Mouse (Mus musculus) intestine, embryonic 16.5 days (tissue): ENCODE measurements at regions not wholly inside any gene's neighbourhood (a gene's known extent, or its start where the extent isn't known, plus 50 kb on each side); places are given as distances from the start of the nearest gene placed in this dataset.

Experiments
- ATAC-seq: fragments of 200-750 bp; cut with Nextera tagmentation; 2 replicates; pipeline ENCODE4 v1.8.0; 2017; ENCODE audit warnings: moderate TSS enrichment, moderate library complexity
- H3K27ac ChIP-seq: fragments of 300-500 bp; sonication (generic); 2 replicates; pipeline ENCODE4 v1.5.1; 2014; ENCODE audit warnings: mild to moderate bottlenecking, low read length
- H3K27me3 ChIP-seq: fragments of 300-500 bp; sonication (generic); replicated peaks from 2 replicates; pipeline ENCODE4 v1.6.1; 2014; ENCODE audit warnings: low read length, control low read depth, mixed read lengths; ENCODE audit not compliant: control insufficient read depth, insufficient read depth
- H3K36me3 ChIP-seq: fragments of 300-500 bp; sonication (generic); 2 replicates; pipeline ENCODE4 v1.6.1; 2014; ENCODE audit warnings: low read length, control low read depth; ENCODE audit not compliant: control insufficient read depth, insufficient read depth
- H3K4me1 ChIP-seq: fragments of 300-500 bp; sonication (generic); 2 replicates; pipeline ENCODE4 v1.6.1; 2014; ENCODE audit warnings: low read length, control low read depth, mixed read lengths; ENCODE audit not compliant: control insufficient read depth, insufficient read depth
- H3K4me2 ChIP-seq: fragments of 300-500 bp; sonication (generic); 2 replicates; pipeline ENCODE4 v1.6.1; 2014; ENCODE audit warnings: low read depth, low read length, control low read depth
- H3K4me3 ChIP-seq: fragments of 300-500 bp; sonication (generic); 2 replicates; pipeline ENCODE4 v1.5.1; 2014; ENCODE audit warnings: mild to moderate bottlenecking, low read length
- H3K9ac ChIP-seq: fragments of 300-500 bp; sonication (generic); 2 replicates; pipeline ENCODE4 v1.6.1; 2014; ENCODE audit warnings: low read depth, low read length
- H3K9me3 ChIP-seq: fragments of 300-500 bp; sonication (generic); 2 replicates; pipeline ENCODE4 v1.6.1; 2016; ENCODE audit warnings: low read length, control low read depth; ENCODE audit not compliant: control insufficient read depth
- WGBS: fragments of 180-500 bp; shearing (Covaris S2); extraction: QIAGEN DNeasy Blood & Tissue Kit; methylation state at CpG from one replicate; pipeline ENCODE4 v1.1.7; 2014; 5-methylcytosine and 5-hydroxymethylcytosine counted together

DNA sequence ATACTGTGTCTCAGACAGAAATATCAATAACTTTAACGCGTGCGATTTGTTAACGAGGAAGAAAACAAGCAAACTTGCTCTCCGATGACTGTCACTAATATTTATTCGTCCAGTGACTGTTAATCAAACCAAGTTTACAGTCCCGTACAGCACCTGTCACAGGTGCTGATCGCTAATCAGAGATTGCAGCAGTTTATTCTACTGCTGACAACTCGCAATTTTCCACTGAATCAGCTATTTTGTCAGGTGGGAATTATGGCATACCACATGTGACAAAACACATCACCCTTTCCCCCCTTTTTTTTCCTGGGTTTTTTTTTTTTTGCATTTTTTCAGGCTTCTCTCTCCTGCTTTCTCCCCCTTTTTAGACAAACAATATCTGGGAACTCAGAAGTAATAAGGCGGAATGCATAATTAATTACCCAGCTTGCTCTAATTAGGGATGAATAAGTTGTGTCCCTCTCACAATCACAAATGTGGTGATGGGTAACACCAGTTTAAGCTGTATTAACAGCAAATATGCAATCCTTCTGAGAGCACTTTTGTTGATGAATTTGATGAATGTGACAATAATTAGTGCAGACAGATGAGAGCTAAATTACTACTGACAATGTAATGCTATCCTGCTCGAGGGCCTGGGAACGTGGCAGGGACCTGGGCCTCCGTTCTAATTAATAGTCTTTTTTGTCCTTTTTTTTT is 146.2 kb upstream of the Sox2 start:
- 64% methylated on average over 13 of the region's 13 CpGs for WGBS

DNA sequence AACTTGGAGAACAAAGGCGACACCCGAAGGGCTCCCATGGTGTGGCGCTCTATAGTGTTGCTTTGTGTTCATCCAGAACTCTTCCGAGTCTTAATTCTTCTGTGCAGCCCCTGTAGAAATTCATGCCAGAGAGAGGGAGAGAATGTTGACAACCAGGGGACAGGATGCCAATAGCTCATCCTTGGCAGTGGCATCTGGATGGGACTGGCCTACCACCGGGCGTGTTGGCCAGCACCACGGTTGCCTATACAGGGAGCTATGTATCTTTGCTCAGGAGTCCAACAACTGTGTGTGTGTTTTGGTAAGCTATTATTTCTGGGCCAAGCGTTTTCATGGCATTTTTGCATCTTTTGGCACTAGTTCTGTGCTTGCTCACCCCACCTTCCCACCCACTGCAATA is 153.4 kb upstream of the Sox2 start:
- 86% methylated on average over 8 of the region's 8 CpGs for WGBS
- H3K36me3 ChIP-seq = no peaks in the 10 kb centered on the region
- no peaks in the 10 kb centered on the region for H3K4me1 ChIP-seq
- H3K9me3 ChIP-seq = no peaks in the 10 kb centered on the region
- H3K27me3 ChIP-seq = no peaks in the 10 kb centered on the region
- no peak overlapping the region for H3K4me2 ChIP-seq
- H3K27ac ChIP-seq = no peak overlapping the region
- no peak overlapping the region for H3K4me3 ChIP-seq
- ATAC-seq = no peak
- no peak overlapping the region for H3K9ac ChIP-seq

More for the DNA sequence above, 146.2 kb upstream of the Sox2 start:
- Histone ChIP-seq H3K4me3 (no peak overlapping the region), H3K4me2 (no peak overlapping the region), H3K27ac (no peak overlapping the region), H3K9me3 (no peaks in the 10 kb centered on the region), H3K9ac (no peak overlapping the region), H3K36me3 (no peaks in the 10 kb centered on the region), H3K27me3 (no peaks in the 10 kb centered on the region), H3K4me1 (no peaks in the 10 kb centered on the region)
- ATAC-seq = no peak

DNA sequence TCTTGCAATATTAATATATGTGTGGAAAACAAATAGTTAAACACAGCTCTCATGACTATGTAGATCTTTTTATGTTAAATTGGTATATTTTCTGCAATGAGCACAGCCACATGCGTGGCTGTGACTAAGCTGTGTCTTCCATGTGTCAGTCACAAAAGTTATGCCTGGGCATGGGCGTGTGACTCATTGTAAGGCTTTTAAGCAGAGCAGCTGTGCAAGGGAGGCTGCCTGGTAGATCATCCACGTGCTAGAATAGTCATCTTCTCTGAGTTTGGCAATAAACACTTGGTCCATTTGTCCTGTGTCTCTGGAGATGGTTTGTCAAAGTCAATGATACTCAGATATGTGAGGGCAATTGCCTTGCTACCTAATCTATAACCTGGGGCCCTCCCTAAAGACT is 154.6 kb upstream of the Sox2 start:
- no peak overlapping the region for H3K4me2 ChIP-seq
- H3K36me3 ChIP-seq = no peaks in the 10 kb centered on the region
- H3K4me1 ChIP-seq = no peaks in the 10 kb centered on the region
- no peak for ATAC-seq
- H3K9ac ChIP-seq = no peak overlapping the region
- H3K9me3 ChIP-seq = no peaks in the 10 kb centered on the region
- no peak overlapping the region for H3K27ac ChIP-seq
- no peak overlapping the region for H3K4me3 ChIP-seq
- H3K27me3 ChIP-seq = no peaks in the 10 kb centered on the region
- 73% methylated on average over 3 of the region's 3 CpGs for WGBS

DNA sequence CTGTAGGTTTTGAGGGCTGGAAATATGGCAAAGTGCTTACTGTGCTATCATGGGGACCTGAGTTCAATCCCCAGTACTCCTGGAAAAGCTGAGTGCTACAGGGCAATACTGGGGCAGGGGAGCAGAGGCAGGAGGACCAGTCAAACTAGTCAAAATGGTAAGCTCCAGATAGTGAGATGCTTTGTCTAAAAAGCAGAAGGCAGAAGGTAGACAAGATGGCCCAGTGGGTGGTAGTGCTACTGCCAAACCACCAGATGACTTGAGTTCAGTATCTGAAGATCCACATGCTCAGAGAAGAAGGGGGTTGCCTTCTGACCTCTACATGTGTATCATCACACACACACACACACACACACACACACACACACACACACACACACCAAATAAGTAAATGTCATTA is 156.3 kb upstream of the Sox2 start:
- no peak overlapping the region for H3K27ac ChIP-seq
- H3K4me1 ChIP-seq = no peaks in the 10 kb centered on the region
- ATAC-seq = no peak
- no peak overlapping the region for H3K4me2 ChIP-seq
- no peaks in the 10 kb centered on the region for H3K9me3 ChIP-seq
- no peaks in the 10 kb centered on the region for H3K27me3 ChIP-seq
- no peaks in the 10 kb centered on the region for H3K36me3 ChIP-seq
- H3K4me3 ChIP-seq = no peak overlapping the region
- no peak overlapping the region for H3K9ac ChIP-seq

DNA sequence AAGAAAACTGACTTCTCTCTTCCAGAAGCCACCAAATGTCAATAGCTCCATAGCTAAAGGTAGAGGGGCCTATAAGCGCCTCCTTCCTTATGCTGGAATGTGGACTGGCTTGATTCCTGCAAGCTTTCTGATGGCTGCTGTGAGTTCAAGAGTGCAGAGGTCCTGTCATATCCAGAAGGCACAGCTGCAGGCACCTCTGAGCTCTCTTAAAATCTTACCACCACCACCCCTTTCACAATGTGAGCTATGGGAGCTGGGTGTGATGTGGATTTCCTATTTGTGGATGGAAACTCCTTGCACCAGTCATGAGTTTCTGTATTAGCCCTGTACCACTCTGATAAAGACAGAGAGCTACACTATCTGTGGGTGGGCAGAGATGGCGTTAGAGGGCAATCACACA is 161.2 kb upstream of the Sox2 start:
- no peak for ATAC-seq
- 0 out of 2 replicates have a peak, but pooled peaks cover 3% of the 10 kb centered on the region for H3K4me1 ChIP-seq
- H3K27ac ChIP-seq = no peak overlapping the region
- no peaks in the 10 kb centered on the region for H3K9me3 ChIP-seq
- 84% methylated on average over 2 of the region's 2 CpGs for WGBS
- H3K36me3 ChIP-seq = no peaks in the 10 kb centered on the region
- H3K4me3 ChIP-seq = no peak overlapping the region
- no peaks in the 10 kb centered on the region for H3K27me3 ChIP-seq
- H3K9ac ChIP-seq = no peak overlapping the region
- H3K4me2 ChIP-seq = no peak overlapping the region

DNA sequence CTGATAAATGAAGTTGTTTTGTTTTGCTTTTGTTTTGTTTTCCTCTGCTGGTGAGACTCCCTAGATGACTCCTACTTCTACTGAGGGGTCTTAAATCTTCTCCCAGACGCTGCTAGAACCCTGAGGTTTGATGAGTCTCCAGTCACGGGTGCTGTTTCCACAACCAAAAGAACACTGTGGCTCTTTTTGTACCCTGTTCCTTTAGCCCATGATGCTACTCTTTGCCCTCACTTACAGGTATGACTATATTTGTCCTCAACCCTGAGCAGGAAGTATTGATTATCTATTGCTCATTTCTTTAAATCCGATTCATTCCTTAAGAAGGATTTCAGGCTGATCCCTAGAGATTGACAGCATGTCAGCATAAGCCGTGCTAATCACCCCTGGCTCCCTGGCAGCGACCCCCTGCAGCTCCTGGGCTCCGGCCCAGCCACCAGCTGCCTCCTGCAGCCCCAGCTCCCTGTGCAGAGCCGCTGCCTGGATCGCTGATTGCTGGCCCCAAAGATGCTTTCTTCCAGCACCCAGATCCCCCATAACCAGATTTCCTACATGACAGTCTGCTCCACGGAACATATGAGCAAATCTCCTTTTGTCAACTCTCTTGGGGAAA is 163.7 kb upstream of the Sox2 start:
- ATAC-seq = no peak
- no peak overlapping the region for H3K4me3 ChIP-seq
- 12% methylated on average over 9 of the region's 9 CpGs for WGBS

DNA sequence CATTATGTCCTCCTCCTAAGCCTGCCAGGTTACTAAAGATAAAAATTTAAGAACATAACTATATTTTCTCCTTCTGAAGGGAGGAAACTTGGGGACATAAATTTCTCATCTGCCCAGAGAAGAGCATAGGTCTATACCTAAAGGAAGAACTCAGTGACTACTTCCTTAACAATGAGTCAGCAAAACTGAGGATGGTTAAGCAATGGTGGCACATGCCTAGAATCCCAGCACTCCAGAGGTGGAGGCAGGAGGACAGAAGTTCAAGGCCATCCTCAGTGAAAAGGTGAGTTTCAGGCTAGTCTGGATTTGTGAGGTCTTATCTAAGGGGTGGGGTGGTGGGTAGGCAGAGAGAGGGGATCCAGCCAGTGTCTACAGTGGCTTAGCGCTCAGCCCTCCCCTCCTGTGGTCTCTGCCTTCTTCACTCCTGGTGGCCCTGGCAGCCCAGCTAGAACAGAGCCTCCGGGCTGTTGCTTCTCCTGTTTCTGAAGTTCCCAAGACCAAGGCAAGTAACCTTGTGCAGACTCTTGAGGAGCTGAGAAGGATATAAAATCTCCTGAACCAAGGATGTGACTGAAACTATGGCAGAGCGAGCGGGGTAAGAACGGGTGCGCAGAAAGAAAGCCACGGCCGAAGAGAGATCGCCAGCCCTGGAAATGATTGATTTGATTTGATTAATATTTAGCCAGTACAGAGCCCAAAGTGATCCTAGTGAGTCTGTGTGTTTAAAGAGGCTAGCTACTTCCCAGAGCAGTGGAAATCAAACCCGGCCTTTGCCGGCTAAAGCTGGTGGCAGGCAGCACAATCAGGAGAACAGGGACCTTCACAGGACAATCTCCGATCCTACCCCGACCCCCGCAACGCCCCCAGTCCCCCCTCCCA is 164.6 kb upstream of the Sox2 start:
- H3K4me1 ChIP-seq = 0 out of 2 replicates have a peak, but pooled peaks cover 3% of the 10 kb centered on the region
- peak overlapping the region; percentile 38 for H3K4me2 ChIP-seq
- no peaks in the 10 kb centered on the region for H3K27me3 ChIP-seq
- peak overlapping the region; percentile 16 for H3K4me3 ChIP-seq
- WGBS = 23% methylated on average over 15 of the region's 15 CpGs
- H3K9me3 ChIP-seq = no peaks in the 10 kb centered on the region
- no peak overlapping the region for H3K9ac ChIP-seq
- no peak overlapping the region for H3K27ac ChIP-seq
- peak; percentile 80 for ATAC-seq
- no peaks in the 10 kb centered on the region for H3K36me3 ChIP-seq

More for the DNA sequence above, 163.7 kb upstream of the Sox2 start:
- no peaks in the 10 kb centered on the region for H3K36me3 ChIP-seq
- H3K9ac ChIP-seq = no peak overlapping the region
- H3K27ac ChIP-seq = no peak overlapping the region
- H3K4me2 ChIP-seq = no peak overlapping the region; the same call in 1 of the 2 replicates
- 0 out of 2 replicates have a peak, but pooled peaks cover 3% of the 10 kb centered on the region for H3K4me1 ChIP-seq
- H3K27me3 ChIP-seq = no peaks in the 10 kb centered on the region
- H3K9me3 ChIP-seq = no peaks in the 10 kb centered on the region

DNA sequence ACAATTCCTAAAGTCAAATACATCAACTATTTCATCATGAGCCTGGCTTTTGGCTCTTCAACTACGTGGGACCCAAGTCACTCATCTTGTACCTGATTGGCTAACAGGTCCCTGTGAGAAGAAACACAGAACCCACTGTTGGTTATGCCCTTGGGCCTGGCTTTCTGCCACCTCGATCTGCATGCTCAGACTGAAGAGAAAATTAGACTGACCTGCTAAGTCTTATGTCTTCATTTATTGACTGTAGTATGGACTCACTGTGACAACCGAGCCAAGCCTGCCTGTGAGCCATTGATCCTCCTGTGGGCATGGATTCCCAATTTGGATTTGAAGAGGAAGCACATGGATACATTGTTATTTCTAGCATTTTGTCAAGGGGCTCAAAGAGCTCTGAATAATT is 166.3 kb upstream of the Sox2 start:
- 73% methylated on average over 3 of the region's 3 CpGs for WGBS
- no peaks in the 10 kb centered on the region for H3K27me3 ChIP-seq
- H3K4me3 ChIP-seq = no peak overlapping the region
- H3K27ac ChIP-seq = no peak overlapping the region
- H3K4me1 ChIP-seq = 0 out of 2 replicates have a peak, but pooled peaks cover 3% of the 10 kb centered on the region
- H3K36me3 ChIP-seq = no peaks in the 10 kb centered on the region
- H3K4me2 ChIP-seq = no peak overlapping the region
- ATAC-seq = no peak
- H3K9ac ChIP-seq = no peak overlapping the region
- H3K9me3 ChIP-seq = no peaks in the 10 kb centered on the region
